Mouse (Mus musculus) cerebellum, adult 9-11 months (tissue): ENCODE measurements around the gene Naa11.

Experiments used
- DNase-seq: peaks from one replicate; pipeline ENCODE4 v3.0.0; 2022

Naa11 gene

DNA sequence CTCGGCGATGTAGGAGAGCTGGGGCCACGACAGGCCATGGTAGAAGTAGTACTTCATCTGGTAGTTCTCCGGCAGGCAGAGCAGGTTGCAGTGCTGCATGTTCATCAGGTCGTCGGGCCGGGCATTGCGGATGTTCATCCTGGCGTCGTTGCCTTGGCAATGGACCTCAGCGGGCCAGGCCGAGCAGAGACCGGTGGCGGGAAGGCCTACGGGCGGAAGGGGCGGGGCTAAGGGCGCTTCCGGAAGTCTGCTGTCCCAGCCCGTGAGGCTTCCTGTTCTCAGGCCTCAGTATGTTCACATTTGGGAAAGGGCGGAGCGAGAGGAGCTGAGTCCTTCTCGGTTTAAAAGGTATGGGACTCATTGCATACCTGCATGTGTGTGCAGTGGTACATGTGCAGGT, at the start of gene Naa11:
TSS of gene Naa11 (minus strand) at position 220 of the 400 bp plus-strand sequence.
- no peak for DNase-seq

DNA sequence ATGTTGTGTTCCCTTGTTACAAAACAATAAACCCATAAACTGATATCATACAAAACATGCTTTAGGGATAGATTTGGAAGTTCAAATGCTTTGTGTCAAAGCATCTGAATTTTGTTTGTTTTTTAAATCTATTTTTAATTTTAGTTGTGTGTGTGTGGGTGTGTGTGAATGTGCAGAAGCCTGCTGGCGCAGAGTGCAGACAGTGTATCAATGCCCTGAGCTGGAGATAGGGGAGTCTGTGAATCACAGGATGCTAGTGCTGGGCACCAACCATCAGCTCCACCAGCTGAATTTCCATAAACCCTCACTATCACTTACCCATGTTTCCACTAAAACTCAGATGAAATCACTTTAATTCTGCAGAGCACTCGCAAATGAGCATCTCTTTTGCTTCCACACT, 40.3 kb upstream of the Naa11 start:
- DNase-seq, result no peak

DNA sequence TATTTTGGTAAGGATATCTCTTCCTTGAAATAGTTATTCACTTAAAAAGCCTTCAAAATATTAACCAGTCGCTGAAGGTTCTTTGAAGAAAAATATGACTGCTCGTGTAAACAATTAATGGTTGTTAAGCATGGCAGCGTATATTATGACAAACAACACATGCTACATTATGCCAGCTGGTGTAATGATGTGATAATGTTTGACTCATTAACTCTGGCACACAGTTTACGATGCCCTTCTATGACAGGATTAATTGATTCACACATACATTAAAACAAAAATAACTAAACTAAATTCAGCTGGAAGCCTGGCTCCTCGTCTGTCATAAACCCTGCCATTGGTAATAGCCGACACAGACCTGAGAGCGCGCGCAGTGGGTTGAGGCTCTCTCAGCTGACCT, 37.8 kb upstream of the Naa11 start:
- no peak for DNase-seq

DNA sequence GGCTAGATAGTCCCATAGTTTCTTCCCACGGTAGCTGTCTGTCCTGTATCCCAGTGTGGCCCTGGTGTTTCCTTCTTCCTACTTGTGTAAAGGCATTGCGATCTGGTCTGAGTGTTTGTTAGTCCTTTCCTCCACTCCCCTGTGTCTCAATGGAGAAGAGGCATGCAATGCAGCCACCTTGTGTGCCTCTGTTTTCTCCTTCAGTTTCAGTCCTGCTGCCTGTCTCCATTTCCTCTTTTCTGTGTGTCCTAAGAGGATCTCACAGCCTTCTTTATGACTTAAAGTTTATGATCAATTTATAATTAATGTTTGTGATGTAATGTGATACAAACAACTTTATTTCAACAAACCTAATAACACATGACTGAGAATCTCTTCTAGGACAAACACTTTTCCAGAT, 29.5 kb upstream of the Naa11 start:
- no peak for DNase-seq

DNA sequence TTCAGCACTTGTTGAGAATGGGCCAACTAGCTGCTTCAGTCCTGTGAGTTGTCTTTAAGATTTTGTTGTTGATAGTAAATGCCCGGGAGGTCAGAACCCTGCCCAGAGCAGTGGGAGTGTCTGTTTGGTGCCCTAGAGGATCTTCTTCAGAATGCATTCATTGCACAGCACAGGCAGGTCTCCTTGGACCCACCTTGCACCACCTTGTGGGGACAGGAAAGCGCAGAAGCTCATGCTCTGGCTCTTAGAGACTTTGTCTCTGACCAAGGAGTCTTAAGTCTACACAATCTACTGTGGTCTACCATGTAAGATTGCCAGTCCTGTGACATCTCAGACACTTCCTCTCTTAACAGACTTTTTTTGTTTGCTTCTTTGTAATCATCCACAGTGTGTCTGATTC, 25.0 kb upstream of the Naa11 start:
- no peak for DNase-seq

DNA sequence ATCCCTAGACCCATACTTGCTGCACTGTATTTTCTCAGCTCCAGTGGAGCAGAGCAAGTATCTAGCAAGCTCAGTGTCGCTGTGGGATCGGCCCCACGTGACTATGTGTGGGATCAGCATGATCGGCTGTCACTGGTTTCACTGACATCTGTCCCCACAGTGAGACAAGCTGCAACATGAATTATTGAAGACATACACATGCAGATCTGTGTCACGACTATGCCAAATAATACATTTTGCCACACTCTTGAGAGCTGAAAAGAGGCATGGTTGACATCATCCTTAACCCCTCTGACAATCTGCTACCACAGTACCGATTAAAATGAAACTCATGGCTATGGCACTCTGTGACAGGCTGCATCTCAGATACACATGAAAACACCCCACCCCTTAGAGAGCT, 23.7 kb upstream of the Naa11 start:
- no peak for DNase-seq

DNA sequence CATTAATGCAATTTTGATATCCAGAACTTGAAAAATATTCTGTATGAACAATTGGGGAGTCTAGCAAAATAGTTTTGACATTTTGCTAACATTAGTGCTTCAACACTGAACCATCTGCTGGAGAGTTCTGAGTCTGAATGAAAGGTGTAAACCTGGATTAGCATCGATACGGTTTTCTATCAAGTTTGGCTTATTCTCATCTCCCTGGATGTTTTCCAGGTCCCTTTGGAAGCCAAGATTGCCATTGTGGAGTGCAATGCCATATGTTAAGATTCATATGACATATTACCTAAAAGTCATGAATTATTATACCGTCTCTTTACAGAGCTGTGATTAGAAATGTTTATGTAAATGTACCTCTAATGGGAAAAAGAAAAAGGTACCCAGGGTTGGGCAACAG, 21.5 kb upstream of the Naa11 start:
- DNase-seq, result peak; percentile 35

DNA sequence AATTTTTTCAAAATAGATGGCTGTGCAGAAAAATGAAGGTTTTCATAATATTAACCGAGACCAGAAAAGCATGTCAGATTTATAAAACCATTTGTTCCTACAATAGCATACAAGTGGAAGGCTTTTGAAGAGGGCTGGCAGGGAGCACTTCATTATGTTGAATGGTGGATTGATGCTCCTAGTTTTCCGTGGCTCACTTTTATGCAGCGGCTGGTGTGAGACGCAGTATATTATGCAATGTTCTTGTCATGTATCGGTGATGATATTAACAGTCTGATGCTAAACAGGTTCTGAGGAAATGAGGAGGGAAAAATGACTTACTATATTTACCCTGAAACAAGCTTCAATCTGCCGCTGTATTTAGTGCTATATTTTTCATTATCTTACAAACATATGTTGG, 18.0 kb upstream of the Naa11 start:
- DNase-seq, result no peak

DNA sequence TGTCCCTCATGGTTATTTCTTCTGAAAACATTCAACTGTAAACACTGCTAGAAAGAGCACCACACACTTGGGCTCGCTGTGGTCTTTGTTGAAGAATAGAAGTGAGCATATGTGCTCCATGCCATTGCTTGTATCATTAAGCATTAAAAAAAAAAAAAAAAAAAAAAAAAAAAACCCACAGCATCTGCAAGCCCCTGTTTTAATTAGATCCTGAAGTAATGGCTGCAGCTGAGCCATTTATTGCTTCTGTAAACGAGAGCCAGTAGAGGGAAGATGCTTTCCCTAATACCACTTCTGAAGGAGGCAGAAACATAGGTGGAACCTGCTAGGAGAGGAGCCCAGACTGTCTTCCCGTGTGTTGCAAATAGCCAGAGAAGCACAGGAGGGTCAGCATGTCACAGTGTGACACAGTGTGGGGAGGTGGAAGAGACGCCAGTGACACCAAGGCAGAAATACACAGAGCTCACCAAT, 17.1 kb upstream of the Naa11 start:
- no peak for DNase-seq

DNA sequence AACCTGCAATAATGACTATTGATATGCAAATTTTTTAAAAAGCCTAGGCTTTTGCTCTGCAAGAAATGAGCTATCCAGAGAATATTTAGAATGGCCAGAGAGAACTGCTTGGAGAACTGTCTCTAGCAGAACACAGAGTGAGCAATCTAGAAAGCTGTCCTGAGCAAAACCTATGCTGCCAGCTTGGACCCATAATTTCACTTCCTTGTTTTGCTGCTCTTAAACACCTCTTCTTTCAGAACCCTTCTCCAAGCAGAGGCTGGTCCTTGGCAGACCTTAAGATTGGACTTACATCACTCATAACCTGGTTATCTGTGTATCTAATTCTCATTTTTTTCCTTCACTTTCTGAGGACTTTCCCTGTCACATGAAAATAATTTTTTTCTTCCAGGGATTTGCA, 8.9 kb upstream of the Naa11 start:
- no peak for DNase-seq

DNA sequence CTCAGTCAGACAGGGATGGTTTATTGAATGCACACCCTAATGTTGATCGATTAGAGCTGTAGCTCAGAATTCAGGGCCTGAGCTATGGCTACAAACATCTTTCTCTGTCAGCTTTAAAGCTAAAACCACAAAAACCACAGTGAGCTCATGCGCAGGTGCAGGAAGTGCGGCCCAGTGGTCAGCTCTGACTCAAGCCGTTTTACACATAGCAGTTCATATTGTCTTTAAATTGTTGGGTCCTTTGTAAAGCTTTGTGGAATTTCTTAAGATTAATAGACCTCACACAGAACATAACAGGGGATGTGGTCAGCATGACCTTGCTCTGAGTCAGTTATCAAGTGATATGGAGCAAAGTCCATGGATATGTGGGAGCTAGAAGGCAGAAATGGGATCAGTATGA, 5.4 kb upstream of the Naa11 start:
- DNase-seq, result no peak

DNA sequence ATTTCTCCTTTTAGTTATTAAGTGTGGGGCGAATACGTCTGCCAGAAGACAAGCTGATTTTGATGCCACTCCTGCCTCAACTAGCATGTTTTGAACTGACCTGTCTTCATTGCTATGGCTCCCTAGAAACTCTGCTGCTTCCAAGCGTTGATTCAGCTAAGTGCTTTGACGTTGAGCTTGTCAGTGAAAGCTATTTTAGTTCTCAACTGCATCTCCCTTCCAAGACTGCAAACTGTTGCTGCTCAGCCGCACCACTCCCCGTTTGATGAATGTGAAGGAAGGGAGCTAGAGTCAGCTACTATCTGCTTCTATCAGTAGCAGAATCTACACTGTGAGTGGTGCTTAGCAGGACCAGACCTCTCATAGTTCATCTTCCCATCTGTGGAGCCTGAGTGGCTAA, 4.6 kb downstream of the Naa11 start:
- no peak for DNase-seq

DNA sequence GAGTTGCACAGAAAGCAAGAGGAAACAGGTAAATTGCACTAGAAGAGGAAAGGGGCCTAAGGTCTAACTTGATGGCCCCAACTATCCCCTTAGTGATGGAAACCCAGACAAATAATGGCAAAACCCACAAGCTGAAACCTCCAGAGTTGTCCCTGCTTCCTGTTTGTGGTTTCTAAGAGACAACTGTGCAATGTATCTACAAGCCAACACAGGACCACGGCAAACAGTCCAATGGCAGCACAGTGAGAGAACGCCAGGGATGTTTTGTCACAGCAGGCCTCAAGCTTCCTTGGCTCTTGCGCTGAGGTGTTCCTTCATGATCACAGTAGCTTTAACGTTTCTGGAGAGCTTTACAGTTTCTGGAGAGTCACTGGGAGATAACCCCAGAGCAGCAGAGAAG, 7.8 kb downstream of the Naa11 start:
- no peak for DNase-seq

DNA sequence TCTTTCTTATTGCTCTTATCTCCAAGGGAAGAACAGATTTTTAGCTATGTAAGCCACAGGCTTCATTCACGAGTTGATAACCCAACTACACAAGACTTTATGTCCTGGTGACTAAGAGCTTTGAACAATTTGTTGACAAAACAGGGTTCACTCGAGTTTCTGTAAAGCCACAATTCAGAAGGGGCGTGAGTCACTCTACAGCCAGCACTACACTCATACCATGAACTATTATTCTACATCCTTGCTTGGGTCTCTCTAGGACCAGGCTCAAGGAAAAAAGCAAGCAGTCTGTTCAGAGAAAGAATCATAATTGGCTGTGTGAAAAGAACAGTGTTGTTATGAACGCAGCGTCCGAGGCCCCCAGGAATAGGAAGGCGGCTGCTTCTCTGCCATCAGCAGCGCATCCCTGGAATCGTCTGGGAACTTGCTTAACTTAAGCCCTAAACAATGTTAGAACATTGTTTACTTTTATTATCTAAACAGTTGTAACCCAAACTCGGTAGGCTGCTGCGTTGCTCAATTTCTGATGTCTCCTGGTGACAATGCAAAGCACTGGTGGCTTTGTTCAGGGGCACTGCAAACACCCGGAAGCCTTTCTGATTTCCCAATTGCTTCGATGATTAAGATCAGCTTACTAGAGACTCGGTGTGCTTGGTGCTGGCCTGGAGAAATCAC, 9.5 kb downstream of the Naa11 start:
- DNase-seq, result no peak

DNA sequence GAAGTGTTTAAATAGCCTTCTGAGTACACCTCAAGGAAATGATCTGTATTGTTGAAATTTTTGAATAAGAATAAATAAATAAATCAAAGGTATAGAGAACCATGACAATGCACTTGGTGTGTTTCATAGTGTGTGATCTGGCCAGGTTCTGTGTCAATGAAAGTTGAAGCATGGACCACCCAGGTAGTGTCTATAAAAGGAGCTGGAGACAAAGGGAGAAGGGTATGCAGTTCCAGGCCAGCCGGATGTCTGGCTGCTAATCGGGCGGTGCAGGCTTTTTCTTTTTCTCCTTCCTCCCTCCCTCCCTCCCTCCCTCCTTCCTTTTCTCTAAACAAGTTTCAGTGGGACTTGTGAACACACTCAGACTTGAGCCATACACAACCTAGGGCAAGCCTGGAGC, 12.2 kb downstream of the Naa11 start:
- DNase-seq, result no peak

DNA sequence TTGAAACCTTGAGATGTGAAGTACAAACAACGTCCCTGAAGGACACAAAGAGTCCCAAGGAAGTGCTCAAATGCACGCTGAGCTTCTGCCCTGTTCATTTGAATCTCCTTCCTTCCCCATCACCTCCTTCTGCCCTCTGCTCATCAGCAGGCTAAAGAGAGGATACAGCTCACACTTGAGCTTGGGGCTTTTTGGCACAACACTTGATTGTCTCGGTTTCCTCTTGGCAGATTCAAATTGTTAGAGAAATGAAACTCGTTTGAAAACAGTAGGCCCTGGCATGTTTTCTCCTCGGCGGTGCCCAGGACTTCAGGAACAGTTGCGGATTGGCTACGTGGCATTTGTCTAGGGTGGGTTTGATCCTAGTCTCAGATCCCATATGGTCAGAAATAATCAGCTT, 27.4 kb downstream of the Naa11 start:
- peak; percentile 38 for DNase-seq

DNA sequence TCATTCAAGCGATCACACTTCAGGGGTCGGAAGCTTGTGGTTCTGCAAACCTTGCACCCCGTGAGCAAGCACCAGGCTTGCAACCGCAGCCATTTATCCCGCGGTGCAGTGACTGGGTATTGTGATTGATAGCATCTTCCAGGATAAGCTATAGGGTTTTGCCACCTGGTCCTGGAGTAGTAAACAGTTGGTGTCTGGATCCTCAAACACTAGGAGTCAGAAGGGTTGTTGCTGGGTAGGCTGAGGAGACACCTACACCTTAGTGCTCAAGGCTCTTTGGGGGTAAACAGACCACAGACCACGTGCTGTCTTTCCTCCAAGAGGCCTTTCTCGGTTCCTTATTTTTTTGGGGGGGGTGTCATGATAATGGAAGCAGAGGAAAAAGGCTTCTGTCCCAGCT, 27.9 kb downstream of the Naa11 start:
- DNase-seq, result no peak

DNA sequence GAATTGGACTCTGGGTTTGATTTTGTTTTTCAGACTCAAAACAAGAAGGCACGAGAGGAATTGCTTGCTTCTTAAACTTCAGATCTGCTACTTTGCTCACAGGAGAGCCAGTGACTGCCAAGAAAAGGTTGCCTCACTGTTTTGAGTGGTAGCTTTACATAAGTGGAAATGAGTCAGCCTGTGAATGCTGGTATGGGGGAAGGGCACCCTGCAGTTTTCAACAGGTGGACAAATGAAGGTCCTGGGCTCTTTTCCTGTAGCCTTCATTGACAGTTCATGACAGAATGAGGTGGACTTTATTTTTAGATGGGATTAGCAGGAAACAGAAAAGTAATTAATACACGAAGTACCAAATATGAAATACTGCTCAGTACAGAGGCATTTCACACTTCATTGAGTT, 29.6 kb downstream of the Naa11 start:
- DNase-seq, result no peak

DNA sequence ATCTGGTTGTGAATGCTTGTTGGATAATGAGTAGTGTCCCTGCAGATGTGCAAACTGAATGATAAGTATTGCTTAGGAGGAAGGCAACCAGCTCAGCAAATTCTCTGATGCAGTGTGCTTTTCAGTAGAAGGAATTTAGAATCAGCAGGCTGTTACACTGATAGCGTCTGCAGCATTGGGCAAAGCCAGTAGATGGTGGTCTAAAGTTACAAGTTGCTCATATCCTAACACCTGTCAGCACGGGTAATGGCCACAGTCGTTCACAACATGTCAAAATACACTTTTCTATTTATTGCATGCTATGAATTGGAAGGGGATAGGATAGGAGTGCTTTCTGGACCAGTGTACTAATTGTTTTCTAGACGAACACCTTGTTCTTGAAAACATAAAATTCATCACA, 33.1 kb downstream of the Naa11 start:
- DNase-seq, result no peak

DNA sequence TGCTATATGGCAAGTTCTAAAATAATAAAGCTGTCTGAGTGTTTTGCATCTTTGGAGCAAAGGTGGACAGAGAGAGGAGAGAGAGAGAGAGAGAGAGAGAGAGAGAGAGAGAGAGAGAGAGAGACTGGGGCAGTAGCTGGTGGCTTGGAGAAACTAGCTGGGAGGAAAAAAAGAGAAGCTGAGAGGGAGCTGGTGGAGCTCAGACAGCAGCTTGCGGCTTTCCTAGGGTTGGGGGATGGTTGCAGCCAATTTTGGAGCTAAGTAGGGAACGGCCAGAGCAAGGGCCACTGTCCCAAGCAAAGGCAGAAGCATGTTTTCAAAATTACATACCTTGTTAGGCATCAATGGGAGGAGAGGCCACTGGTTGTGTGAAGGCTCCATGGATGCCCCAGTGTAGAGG, 36.0 kb downstream of the Naa11 start:
- DNase-seq, result no peak

DNA sequence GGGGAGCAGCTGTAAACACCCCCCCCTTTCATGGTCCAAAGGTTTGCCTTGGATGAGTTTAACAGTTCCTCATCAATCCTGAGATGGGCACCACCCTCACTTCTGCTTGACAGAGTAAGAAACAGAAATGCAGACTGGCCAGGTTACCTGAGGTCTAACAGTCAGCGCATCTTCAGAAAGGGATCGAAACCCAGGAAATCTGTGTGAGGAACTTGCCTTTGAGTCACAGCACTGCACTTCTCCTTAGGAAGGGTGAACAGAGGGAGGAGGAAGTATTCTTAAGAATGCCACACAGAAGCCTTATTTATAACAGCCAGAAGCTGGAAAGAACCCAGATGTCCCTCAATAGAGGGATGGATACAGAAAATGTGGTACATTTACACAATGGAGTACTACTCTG, 37.0 kb downstream of the Naa11 start:
- DNase-seq, result no peak

DNA sequence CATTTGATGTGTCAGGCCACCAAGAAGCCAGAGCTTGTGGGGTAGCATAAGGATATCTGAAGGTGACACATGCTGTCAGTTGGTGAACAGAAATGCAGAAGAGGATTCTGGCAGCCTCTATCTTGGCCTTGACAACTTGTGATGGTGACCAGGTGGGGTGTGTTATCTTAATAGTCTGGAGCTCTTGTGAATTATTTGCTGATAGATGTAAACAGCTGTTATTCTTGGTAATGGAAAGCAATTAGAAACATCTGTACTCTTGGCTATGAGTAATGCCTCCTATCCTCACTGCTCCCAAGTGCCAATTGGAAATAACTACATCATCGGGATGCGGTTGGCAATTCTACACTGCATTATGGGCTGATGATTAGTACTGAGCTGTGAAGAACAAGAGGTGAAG, 43.4 kb downstream of the Naa11 start:
- no peak for DNase-seq

DNA sequence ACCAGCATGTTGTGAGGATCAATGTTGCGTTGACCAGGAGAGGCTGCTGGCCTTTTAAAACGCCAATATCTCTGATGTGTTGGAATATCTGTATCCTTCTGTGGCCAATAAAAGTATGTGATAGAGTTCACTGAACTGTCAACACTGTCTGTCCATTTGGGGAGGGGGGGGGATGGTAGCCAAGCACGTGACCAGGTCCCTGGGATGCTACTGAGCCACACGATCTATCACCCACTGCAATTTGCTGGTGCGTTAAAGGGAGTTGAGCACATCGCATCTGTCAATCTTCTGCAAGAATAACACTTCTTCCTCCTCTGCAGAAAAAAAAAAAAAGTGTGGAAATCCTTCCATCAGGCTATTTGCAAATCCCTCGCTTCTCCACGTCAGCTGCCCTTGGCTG, 43.9 kb downstream of the Naa11 start:
- DNase-seq, result no peak

DNA sequence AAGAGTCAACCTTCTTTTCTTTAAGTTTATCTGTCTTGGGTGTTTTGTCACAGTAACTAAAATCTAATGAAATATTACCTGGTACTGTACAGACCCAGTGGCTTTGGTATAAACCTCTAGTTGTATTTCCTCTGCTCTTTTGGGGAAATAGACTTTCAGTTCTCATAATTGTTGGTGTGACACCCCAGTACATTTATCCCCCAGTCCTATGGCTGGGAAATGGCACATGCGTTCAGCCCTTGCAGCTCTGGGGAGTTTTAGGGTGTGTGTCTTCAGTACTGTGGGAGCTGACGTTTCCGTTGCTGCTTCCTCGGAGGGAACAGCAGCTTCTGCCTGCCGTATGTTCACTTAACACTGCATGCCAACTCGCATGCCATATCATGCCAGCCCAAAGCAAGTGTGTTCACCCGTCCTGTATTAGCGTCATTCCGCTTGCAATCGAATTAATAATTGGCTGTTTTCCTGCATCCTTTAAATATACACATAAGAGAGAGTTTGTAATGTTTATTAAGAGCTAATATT, 46.4 kb downstream of the Naa11 start:
- DNase-seq, result peak; percentile 32

DNA sequence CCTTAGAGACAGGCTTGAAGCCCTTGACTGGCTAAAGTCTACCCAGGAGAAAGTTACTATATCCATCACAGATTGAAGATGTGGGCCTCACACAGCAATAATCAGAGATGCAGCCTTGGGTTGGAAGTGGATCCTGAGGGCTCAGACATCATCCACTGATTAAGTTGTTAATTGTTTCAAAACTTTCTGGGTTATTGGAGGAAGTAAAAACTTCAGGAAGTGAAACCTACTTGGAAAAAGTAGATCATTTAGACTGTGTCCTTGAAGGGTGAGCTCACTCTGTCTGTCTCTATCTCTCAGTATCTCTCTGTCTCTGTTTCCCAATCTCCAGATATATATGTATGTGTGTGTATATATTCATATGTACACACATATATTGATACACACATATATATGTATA, 47.0 kb downstream of the Naa11 start:
- DNase-seq, result no peak
